Mouse (Mus musculus): ENCODE data around the gene Atp5b. TPM values are rescaled to one million over a fixed set of nuclear protein-coding genes. Genes with fewer than 3 reads are reported as not detected.

Gene Atp5b
- polyA plus RNA-seq, 1 experiment from 2014 or later: 4,523 TPM

- no peak for ATAC-seq (replicated peaks; ENCODE audit: insufficient number of reproducible peaks, low FRiP score, low TSS enrichment)
- peaks cover 37% of the 10 kb centered on the region for H3K4me1 ChIP-seq (ENCODE audit: control insufficient read depth, insufficient read depth, low read length)
- peak overlapping the region; percentile 91 for H3K4me2 ChIP-seq
- no peaks in the 10 kb centered on the region for H3K27me3 ChIP-seq (ENCODE audit: control insufficient read depth, insufficient read depth, low read length)
- H3K4me3 ChIP-seq (ENCODE audit: low read depth, low read length): peak overlapping the region; percentile 63
- no peak overlapping the region for H3K27ac ChIP-seq (ENCODE audit: low read depth, low read length)
- WGBS (ENCODE audit: insufficient replicate concordance): 26% methylated on average over 4 of the region's 4 CpGs
- H3K9me3 ChIP-seq (replicated peaks; ENCODE audit: control insufficient read depth, low read length): no peaks in the 10 kb centered on the region
- H3K9ac ChIP-seq (ENCODE audit: low read depth, low read length): peak overlapping the region; percentile 6; the same call in 1 of the 2 replicates
- H3K36me3 ChIP-seq (ENCODE audit: control insufficient read depth, insufficient read depth, low read length): no peaks in the 10 kb centered on the region; the same call in 1 of the 2 replicates
Measured at GRCm38 (mm10) chr10:128096313-128096692, 13.2 kb downstream of the Atp5b start.

GRCm38 (mm10) chr10:128096693-128097586 is 13.9 kb downstream of the Atp5b start:
- WGBS (ENCODE audit: insufficient replicate concordance): under 1% methylated on average over 73 of the region's 86 CpGs
- Histone ChIP-seq H3K4me2 (peak overlapping the region; percentile 91), H3K9ac (ENCODE audit: low read depth, low read length) (peak overlapping the region; percentile 72), H3K36me3 (ENCODE audit: control insufficient read depth, insufficient read depth, low read length) (no peaks in the 10 kb centered on the region; the same call in 1 of the 2 replicates), H3K4me3 (ENCODE audit: low read depth, low read length) (peak overlapping the region; percentile 63), H3K27me3 (ENCODE audit: control insufficient read depth, insufficient read depth, low read length) (no peaks in the 10 kb centered on the region), H3K27ac (ENCODE audit: low read depth, low read length) (peak overlapping the region; percentile 66), H3K4me1 (ENCODE audit: control insufficient read depth, insufficient read depth, low read length) (peaks cover 31% of the 10 kb centered on the region), H3K9me3 (replicated peaks; ENCODE audit: control insufficient read depth, low read length) (no peaks in the 10 kb centered on the region)
- peak; percentile 71 for ATAC-seq (replicated peaks; ENCODE audit: insufficient number of reproducible peaks, low FRiP score, low TSS enrichment)

GRCm38 (mm10) chr10:128097587-128097971 is 14.5 kb downstream of the Atp5b start:
- no peaks in the 10 kb centered on the region; the same call in 1 of the 2 replicates for H3K36me3 ChIP-seq (ENCODE audit: control insufficient read depth, insufficient read depth, low read length)
- WGBS (ENCODE audit: insufficient replicate concordance): 2% methylated on average over 13 of the region's 13 CpGs
- peak overlapping the region; percentile 63 for H3K4me3 ChIP-seq (ENCODE audit: low read depth, low read length)
- peak overlapping the region; percentile 72 for H3K9ac ChIP-seq (ENCODE audit: low read depth, low read length)
- peak overlapping the region; percentile 91 for H3K4me2 ChIP-seq
- H3K27ac ChIP-seq (ENCODE audit: low read depth, low read length): peak overlapping the region; percentile 66
- no peaks in the 10 kb centered on the region for H3K9me3 ChIP-seq (replicated peaks; ENCODE audit: control insufficient read depth, low read length)
- H3K4me1 ChIP-seq (ENCODE audit: control insufficient read depth, insufficient read depth, low read length): peaks cover 31% of the 10 kb centered on the region
- H3K27me3 ChIP-seq (ENCODE audit: control insufficient read depth, insufficient read depth, low read length): no peaks in the 10 kb centered on the region
- no peak for ATAC-seq (replicated peaks; ENCODE audit: insufficient number of reproducible peaks, low FRiP score, low TSS enrichment)

GRCm38 (mm10) chr10:128110103-128110761 is 27.2 kb downstream of the Atp5b start:
- H3K27ac ChIP-seq (ENCODE audit: low read depth, low read length): peak overlapping the region; percentile 51
- no peaks in the 10 kb centered on the region for H3K27me3 ChIP-seq (ENCODE audit: control insufficient read depth, insufficient read depth, low read length)
- peaks cover 18% of the 10 kb centered on the region for H3K36me3 ChIP-seq (ENCODE audit: control insufficient read depth, insufficient read depth, low read length)
- WGBS (ENCODE audit: insufficient replicate concordance): 70% methylated on average over 4 of the region's 4 CpGs
- no peak overlapping the region for H3K9ac ChIP-seq (ENCODE audit: low read depth, low read length)
- no peak overlapping the region for H3K4me3 ChIP-seq (ENCODE audit: low read depth, low read length)
- no peak overlapping the region for H3K4me2 ChIP-seq
- no peak for ATAC-seq (replicated peaks; ENCODE audit: insufficient number of reproducible peaks, low FRiP score, low TSS enrichment)
- peaks cover 7% of the 10 kb centered on the region; the same call in 1 of the 2 replicates for H3K4me1 ChIP-seq (ENCODE audit: control insufficient read depth, insufficient read depth, low read length)
- H3K9me3 ChIP-seq (replicated peaks; ENCODE audit: control insufficient read depth, low read length): no peaks in the 10 kb centered on the region

- H3K36me3 ChIP-seq (ENCODE audit: control insufficient read depth, insufficient read depth, low read length): peaks cover 25% of the 10 kb centered on the region
- no peak for ATAC-seq (replicated peaks; ENCODE audit: insufficient number of reproducible peaks, low FRiP score, low TSS enrichment)
Measured at GRCm38 (mm10) chr10:128111227-128111626, 28.2 kb downstream of the Atp5b start.

GRCm38 (mm10) chr10:128123833-128124232 is 40.8 kb downstream of the Atp5b start:
- ATAC-seq (replicated peaks; ENCODE audit: insufficient number of reproducible peaks, low FRiP score, low TSS enrichment): no peak
- 94% methylated on average over 7 of the region's 7 CpGs for WGBS (ENCODE audit: insufficient replicate concordance)
- no peak overlapping the region for H3K9ac ChIP-seq (ENCODE audit: low read depth, low read length)

More at GRCm38 (mm10) chr10:128111227-128111626, 28.2 kb downstream of the Atp5b start:
- Histone ChIP-seq H3K4me3 (ENCODE audit: low read depth, low read length) (no peak overlapping the region), H3K4me1 (ENCODE audit: control insufficient read depth, insufficient read depth, low read length) (peaks cover 7% of the 10 kb centered on the region; the same call in 1 of the 2 replicates), H3K9ac (ENCODE audit: low read depth, low read length) (no peak overlapping the region), H3K27ac (ENCODE audit: low read depth, low read length) (no peak overlapping the region), H3K27me3 (ENCODE audit: control insufficient read depth, insufficient read depth, low read length) (no peaks in the 10 kb centered on the region), H3K4me2 (no peak overlapping the region), H3K9me3 (replicated peaks; ENCODE audit: control insufficient read depth, low read length) (no peaks in the 10 kb centered on the region)

GRCm38 (mm10) chr10:128124831-128125230 is 41.8 kb downstream of the Atp5b start:
- WGBS (ENCODE audit: insufficient replicate concordance): 90% methylated on average over 9 of the region's 9 CpGs
- H3K27ac ChIP-seq (ENCODE audit: low read depth, low read length): no peak overlapping the region
- ATAC-seq (replicated peaks; ENCODE audit: insufficient number of reproducible peaks, low FRiP score, low TSS enrichment): no peak
- H3K27me3 ChIP-seq (ENCODE audit: control insufficient read depth, insufficient read depth, low read length): no peaks in the 10 kb centered on the region
- no peak overlapping the region for H3K9ac ChIP-seq (ENCODE audit: low read depth, low read length)
- peaks cover 52% of the 10 kb centered on the region for H3K36me3 ChIP-seq (ENCODE audit: control insufficient read depth, insufficient read depth, low read length)
- H3K4me3 ChIP-seq (ENCODE audit: low read depth, low read length): no peak overlapping the region
- no peak overlapping the region for H3K4me2 ChIP-seq
- H3K4me1 ChIP-seq (ENCODE audit: control insufficient read depth, insufficient read depth, low read length): no peaks in the 10 kb centered on the region
- H3K9me3 ChIP-seq (replicated peaks; ENCODE audit: control insufficient read depth, low read length): no peaks in the 10 kb centered on the region

More at GRCm38 (mm10) chr10:128123833-128124232, 40.8 kb downstream of the Atp5b start:
- Histone ChIP-seq H3K4me2 (no peak overlapping the region), H3K36me3 (ENCODE audit: control insufficient read depth, insufficient read depth, low read length) (peaks cover 61% of the 10 kb centered on the region), H3K4me1 (ENCODE audit: control insufficient read depth, insufficient read depth, low read length) (no peaks in the 10 kb centered on the region), H3K4me3 (ENCODE audit: low read depth, low read length) (no peak overlapping the region), H3K9me3 (replicated peaks; ENCODE audit: control insufficient read depth, low read length) (no peaks in the 10 kb centered on the region), H3K27ac (ENCODE audit: low read depth, low read length) (no peak overlapping the region), H3K27me3 (ENCODE audit: control insufficient read depth, insufficient read depth, low read length) (no peaks in the 10 kb centered on the region)

- H3K9ac ChIP-seq (ENCODE audit: low read depth, low read length): no peak overlapping the region
- peaks cover 44% of the 10 kb centered on the region for H3K36me3 ChIP-seq (ENCODE audit: control insufficient read depth, insufficient read depth, low read length)
Measured at GRCm38 (mm10) chr10:128125951-128126350, 42.9 kb downstream of the Atp5b start.

More at GRCm38 (mm10) chr10:128125951-128126350, 42.9 kb downstream of the Atp5b start:
- Histone ChIP-seq H3K4me3 (ENCODE audit: low read depth, low read length) (no peak overlapping the region), H3K4me2 (no peak overlapping the region), H3K27ac (ENCODE audit: low read depth, low read length) (no peak overlapping the region), H3K9me3 (replicated peaks; ENCODE audit: control insufficient read depth, low read length) (no peaks in the 10 kb centered on the region), H3K4me1 (ENCODE audit: control insufficient read depth, insufficient read depth, low read length) (no peaks in the 10 kb centered on the region), H3K27me3 (ENCODE audit: control insufficient read depth, insufficient read depth, low read length) (no peaks in the 10 kb centered on the region)
- 86% methylated on average over 14 of the region's 14 CpGs for WGBS (ENCODE audit: insufficient replicate concordance)
- no peak for ATAC-seq (replicated peaks; ENCODE audit: insufficient number of reproducible peaks, low FRiP score, low TSS enrichment)
